Mouse (Mus musculus) left cerebral cortex, adult 11 months (tissue): ENCODE results near the gene Bloc1s2.

ENCODE experiments used
- DNase-seq: peaks from one replicate; pipeline ENCODE4 v3.0.0; 2022; ENCODE audit warnings: low spot score

Bloc1s2 gene

GRCm38 (mm10) chr19:44145702-44146567 is at the start of gene Bloc1s2:
TSS of gene Bloc1s2 (minus strand) at chr19:44146446.
- peak; percentile 75 for DNase-seq

GRCm38 (mm10) chr19:44195138-44195537 is 48.9 kb upstream of the Bloc1s2 start:
- DNase-seq, result peak; percentile 54

DNA sequence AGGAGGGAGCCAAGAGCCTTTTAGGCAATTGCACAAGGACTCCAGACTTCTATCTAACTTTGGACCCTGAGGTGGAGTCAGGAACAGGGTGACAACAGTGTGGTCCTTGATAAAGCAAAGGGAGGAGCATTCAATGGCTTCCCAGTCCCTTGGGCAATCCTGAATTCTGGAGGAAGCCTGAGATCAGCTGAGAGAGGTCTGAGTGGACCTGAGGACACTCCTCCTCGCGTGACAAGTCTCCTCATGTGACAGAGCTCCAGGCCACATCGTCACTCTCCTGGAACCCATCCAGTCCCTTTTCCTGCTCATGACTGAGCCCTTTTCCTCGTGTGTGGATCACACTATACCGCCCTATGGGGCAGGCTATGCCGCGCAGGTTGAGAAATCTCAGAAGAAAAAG is 47.7 kb upstream of the Bloc1s2 start:
- DNase-seq, result no peak

DNA sequence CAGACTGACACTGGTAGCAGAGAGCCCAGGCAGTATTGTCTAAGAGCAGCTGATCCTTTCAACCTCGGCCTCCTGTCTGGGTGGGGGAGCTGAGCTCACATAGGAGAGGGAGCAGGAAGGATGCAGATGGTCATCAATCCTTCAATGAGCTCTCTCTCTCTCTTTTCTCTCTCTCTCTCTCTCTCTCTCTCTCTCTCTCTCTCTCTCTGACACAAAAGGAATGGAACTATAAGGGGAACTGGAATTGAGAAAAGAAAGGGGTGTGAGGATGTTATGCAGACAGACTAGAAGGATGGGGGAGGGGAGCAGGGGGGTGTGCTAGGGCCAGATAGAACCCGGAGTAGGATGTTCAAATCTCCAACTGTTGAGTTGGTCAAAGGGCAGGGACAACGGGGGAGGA is 46.1 kb upstream of the Bloc1s2 start, which contains the start of gene Pkd2l1:
Gene Pkd2l1 (minus strand): TSS at position 101 of the 400 bp plus-strand sequence.
- no peak for DNase-seq

DNA sequence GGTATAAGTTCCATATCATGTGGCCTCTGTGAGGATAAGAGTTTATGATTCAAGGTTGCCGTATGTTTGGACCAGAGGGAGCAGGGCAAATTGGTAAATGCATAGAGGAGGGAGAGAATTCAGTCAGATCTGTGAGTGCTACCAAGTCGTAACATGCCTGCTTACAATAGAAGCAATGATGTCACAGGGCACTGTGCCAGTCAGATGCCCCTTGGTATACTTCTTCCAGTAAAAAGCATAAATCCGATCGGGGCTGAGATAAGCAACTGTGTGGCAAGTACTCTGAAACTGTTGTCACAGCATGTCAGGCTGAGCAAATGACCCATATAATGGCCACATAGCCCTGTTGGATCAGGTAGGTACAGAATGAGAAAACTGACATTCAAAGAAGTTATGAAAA is 42.8 kb upstream of the Bloc1s2 start:
- no peak for DNase-seq

DNA sequence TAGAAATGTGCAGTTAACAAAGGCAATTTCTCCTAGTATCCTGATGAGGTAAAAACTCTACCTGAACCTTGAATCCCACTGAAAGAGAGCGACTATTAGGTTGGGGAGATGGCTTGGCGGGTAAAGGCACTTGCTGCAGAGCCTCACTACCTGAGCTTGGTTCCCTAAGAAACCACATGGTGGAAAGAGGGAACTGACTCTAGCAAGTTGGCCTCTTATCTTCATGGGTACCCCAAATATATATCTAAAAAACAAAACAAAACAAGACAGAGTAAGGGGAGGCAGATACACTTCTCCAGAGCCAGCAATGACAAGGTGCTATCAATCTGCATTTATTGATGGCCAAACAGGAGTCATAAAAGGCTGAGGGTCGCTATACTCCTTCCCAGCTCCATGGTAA is 37.7 kb upstream of the Bloc1s2 start:
- DNase-seq, result no peak

DNA sequence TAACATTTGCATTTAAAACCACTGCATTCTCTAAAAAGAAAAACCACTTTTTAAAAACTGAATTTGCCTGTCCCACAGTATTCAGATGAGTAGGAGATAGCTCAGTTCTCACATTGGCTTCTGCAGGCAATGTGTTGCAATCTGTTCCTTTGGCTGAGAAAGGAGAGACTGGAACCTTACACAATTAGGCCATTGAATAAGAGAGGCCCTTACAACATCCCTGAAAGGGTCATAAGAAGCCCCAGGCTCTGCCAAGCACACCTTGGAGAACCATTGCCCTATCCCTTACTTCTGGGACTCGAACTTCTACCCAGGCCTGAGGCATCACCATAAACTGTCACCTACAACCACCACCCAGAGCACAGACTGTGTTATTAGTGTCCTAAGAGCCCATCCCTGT is 34.3 kb upstream of the Bloc1s2 start:
- DNase-seq, result no peak

- DNase-seq, result no peak
Observed at GRCm38 (mm10) chr19:44176741-44177140, 30.5 kb upstream of the Bloc1s2 start.

DNA sequence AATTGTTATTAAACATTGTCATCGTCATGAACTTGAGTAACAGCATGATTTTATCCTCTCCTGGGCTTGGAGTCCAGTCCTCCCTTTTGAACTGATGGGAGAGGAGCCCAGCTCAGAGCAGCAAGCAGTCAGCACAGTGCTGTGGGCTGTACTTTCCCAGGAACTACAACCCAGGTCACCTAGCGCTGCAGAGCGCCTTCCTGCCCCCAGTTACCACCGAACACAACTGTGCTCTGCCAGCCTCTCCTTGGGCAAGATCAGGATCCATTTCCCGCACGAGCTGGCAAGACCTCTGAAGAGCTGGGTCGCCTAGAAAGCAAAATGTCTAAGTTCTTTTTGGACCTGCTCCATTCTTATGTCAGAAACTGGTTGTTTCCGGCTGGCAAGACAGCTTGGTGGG is 28.6 kb upstream of the Bloc1s2 start:
- no peak for DNase-seq

DNA sequence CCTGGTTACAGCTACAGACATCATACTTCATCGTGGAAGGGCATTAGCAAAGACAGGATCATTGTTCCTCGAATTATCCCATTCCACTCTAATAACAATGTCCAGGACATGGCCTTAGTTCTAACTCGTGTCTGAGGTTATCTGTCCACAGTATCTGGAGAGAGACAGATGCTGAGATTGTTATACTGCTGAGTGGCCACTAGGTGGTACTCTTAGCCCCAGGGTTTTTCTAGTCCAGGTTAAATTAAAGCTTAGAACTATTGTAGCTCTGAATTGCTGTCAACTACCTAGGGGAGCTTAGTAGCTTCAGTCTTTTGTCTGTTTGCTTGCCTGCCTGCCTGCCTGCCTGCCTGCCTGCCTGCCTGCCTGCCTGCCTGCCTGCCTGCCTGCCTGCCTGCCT is 15.3 kb upstream of the Bloc1s2 start:
- no peak for DNase-seq

DNA sequence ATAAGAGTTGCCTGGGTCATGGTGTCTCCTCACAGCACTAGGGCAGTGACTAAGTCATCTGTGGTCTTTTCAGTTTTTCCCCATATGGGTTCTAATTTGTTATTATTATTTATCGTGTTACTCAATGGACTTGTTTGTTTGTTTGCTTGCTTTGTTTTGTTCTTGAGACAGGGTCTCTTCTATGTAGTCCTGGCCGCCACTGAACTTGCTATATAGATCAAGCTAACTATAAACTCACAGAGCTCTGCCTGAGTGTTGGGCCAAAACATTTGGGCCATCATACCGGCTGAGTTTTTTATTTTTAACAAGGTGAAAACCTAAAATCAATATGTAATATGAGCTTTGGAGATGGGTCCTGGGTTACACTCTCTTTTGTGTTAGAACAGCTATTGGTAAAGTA is 13.1 kb upstream of the Bloc1s2 start:
- DNase-seq, result no peak

- DNase-seq, result no peak
Observed at GRCm38 (mm10) chr19:44157005-44157404, 10.8 kb upstream of the Bloc1s2 start.

GRCm38 (mm10) chr19:44153781-44154180 is 7.5 kb upstream of the Bloc1s2 start:
- no peak for DNase-seq

- DNase-seq, result no peak
Observed at GRCm38 (mm10) chr19:44148991-44149390, 2.7 kb upstream of the Bloc1s2 start.

DNA sequence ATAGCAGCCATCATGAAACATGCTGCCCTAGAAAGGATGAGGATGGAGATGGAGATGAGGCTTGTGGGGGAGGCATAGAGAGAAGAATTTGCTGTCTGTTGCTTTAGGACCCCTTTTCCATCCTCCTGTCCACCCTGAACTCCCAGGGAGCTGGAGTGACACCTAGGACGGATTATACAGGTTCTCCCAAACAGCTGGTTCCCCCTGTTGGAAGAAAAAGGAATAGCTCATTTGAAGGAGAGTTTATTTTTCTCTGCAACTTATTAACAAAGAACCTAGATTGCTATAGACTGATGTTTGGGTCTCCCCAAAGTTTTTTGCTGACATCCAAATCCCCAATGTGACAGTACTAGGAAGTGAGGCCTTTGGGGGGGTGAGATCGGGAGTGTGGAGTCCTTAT is 2.1 kb upstream of the Bloc1s2 start:
- DNase-seq, result no peak

GRCm38 (mm10) chr19:44146951-44147350 is 705 bp upstream of the Bloc1s2 start:
- DNase-seq, result no peak

DNA sequence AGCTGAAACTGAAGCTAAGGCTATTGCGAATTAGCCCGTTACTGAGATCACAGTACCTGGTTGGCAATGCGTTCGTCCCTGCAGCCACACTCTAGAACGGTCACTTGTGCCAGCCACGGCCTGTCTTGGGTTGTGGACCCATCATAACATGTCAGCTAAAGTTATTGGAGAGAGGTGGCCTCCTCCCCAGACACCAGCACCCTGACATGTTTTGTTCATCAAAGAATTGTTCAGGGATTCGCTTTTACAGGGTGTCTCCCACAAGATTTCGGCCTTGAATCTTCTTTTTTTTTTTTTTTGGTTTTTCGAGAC is 278 bp upstream of the Bloc1s2 start:
- DNase-seq, result no peak

DNA sequence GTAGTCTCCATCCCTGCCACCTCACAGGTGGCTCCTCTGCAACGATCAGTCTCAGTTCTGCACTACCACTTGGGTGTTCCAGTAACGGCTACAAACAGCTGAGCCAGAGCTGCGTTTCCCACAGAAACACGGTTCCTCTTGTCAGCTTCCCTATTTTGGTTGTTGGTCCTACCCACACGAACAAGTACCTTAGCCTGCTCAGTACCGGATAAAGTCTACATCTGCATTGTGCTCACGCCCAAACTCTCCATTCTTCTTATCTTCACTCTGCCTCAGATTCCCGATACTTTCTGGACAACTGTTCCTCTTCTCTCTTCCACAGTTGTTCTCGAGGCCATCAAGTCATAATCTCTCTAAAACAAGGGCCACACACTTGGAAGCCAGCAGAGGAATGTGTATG is 1.9 kb downstream of the Bloc1s2 start:
- DNase-seq, result no peak

GRCm38 (mm10) chr19:44135960-44136485 is 10.2 kb downstream of the Bloc1s2 start:
- DNase-seq, result no peak

DNA sequence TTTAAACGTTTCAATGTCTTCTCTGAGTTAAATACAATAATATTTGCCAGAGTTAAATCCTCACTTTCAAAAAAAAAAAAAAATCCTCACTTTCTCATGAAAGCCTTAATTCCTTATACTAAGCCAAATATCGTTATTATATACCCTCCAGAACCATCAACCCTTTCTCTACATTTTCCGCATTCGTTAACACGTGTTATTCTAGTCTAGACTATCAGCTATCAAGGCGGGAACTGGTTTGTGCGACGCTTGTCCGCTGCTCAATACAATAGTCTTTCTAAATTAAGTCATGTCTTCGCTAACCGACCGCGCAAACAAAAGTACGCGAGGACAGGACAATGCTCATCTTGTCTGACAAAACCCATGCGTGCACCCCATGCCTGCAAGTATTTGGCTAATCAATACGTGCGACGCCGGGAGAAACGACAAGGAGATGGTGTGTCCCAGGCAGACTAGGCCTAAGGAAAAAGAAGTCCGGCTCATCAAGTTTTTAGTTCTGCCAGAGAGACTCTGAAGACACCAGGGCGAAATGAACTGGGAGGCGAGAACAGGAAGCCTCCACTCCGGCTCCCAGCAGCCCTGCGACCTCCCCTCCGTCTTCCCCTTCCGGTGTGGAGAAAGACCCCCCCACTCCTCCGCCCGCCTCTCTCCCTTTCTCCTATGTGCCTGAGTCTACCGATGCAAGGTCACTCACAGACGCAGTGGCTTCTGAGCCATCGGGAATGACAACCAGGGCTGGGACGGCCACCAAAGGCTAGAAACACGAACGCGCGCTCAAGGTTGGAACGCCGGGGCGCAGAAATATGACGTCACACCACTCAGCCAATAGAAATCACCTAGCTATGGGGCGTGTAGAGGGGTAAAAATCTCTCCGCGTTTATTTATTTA is 10.9 kb downstream of the Bloc1s2 start, which contains the start of gene Cwf19l1:
Gene Cwf19l1 (minus strand): TSS at position 805 of the 888 bp plus-strand sequence.
- DNase-seq, result peak; percentile 85

- DNase-seq, result no peak
Observed at GRCm38 (mm10) chr19:44132917-44133316, 13.3 kb downstream of the Bloc1s2 start.

GRCm38 (mm10) chr19:44128560-44128959 is 17.7 kb downstream of the Bloc1s2 start:
- DNase-seq, result no peak
